ENCODE assay signal across 9 mouse cellular contexts in genomic region chr17:26999996-27000395, GRCm38 (mm10). TPM values are rescaled to one million over a fixed set of nuclear protein-coding genes. Genes with fewer than 3 reads are reported as not detected.
DNase-seq lines count a peak whose midpoint lies in the region; ATAC-seq and TF ChIP-seq lines count a peak whose summit lies in the region.
"Had no signal": no experiment of that assay in that cellular context is flagged by ENCODE, and none has a peak within 500 bp of the region (broad histone marks: within the 10 kb centered on the region; RNA-seq: fewer than 3 reads in every experiment).

No protein-coding gene starts in this region.

- no peak overlapping the region for H3K4me3 ChIP-seq in kidney, embryonic 14.5 days (ENCODE audit: low read length)
- no peak overlapping the region for H3K4me3 ChIP-seq in limb, embryonic 14.5 days (replicated peaks; ENCODE audit: low read length)
- no peak overlapping the region for H3K4me3 ChIP-seq in forebrain, embryonic 11.5 days (ENCODE audit: low read depth, low read length)
- H3K4me3 ChIP-seq: embryonic facial prominence, embryonic 13.5 days had no signal

- H3K27ac ChIP-seq in kidney, embryonic 14.5 days (ENCODE audit: low read depth, low read length), result no peak overlapping the region
- no peak overlapping the region; the same call in 1 of the 2 replicates for H3K27ac ChIP-seq in limb, embryonic 14.5 days (replicated peaks; ENCODE audit: low read depth, low read length)
- H3K27ac ChIP-seq in forebrain, embryonic 11.5 days (ENCODE audit: low read depth, low read length), result no peak overlapping the region
- H3K27ac ChIP-seq: embryonic facial prominence, embryonic 13.5 days had no signal

- H3K4me1 ChIP-seq in kidney, embryonic 14.5 days (ENCODE audit: control insufficient read depth, insufficient read depth, low read length), result no peaks in the 10 kb centered on the region
- no peaks in the 10 kb centered on the region for H3K4me1 ChIP-seq in limb, embryonic 14.5 days (ENCODE audit: control insufficient read depth, insufficient read depth, low read length)
- no peaks in the 10 kb centered on the region for H3K4me1 ChIP-seq in forebrain, embryonic 11.5 days (replicated peaks; ENCODE audit: control insufficient read depth, insufficient read depth, low read length)

- no peaks in the 10 kb centered on the region for H3K36me3 ChIP-seq in kidney, embryonic 14.5 days (ENCODE audit: control insufficient read depth, insufficient read depth, low read length)
- no peaks in the 10 kb centered on the region for H3K36me3 ChIP-seq in limb, embryonic 14.5 days (ENCODE audit: control insufficient read depth, insufficient read depth, low read length)
- H3K36me3 ChIP-seq in forebrain, embryonic 11.5 days (ENCODE audit: control insufficient read depth, insufficient read depth, low read length), result no peaks in the 10 kb centered on the region
- H3K36me3 ChIP-seq: embryonic facial prominence, embryonic 13.5 days had no signal

- H3K27me3 ChIP-seq in kidney, embryonic 14.5 days (ENCODE audit: control insufficient read depth, insufficient read depth, low read length), result no peaks in the 10 kb centered on the region
- no peaks in the 10 kb centered on the region; the same call in 1 of the 2 replicates for H3K27me3 ChIP-seq in limb, embryonic 14.5 days (ENCODE audit: control insufficient read depth, insufficient read depth, low read length)
- H3K27me3 ChIP-seq in forebrain, embryonic 11.5 days (ENCODE audit: control insufficient read depth, insufficient read depth, low read length), result no peaks in the 10 kb centered on the region
- H3K27me3 ChIP-seq: embryonic facial prominence, embryonic 13.5 days had no signal

- TF ChIP-seq POLR2A in limb, embryonic 14.5 days (IDR thresholded peaks at IDR 0.05; ENCODE audit: borderline replicate concordance, extremely low read depth, insufficient read depth, insufficient read length), result no peak

- no peaks in the 10 kb centered on the region for H3K9me3 ChIP-seq in kidney, embryonic 14.5 days (ENCODE audit: control insufficient read depth, low read length)
- 0 out of 2 replicates have a peak, but pooled peaks cover 4% of the 10 kb centered on the region for H3K9me3 ChIP-seq in limb, embryonic 14.5 days (ENCODE audit: control insufficient read depth, low read length)
- no peaks in the 10 kb centered on the region; the same call in 1 of the 2 replicates for H3K9me3 ChIP-seq in forebrain, embryonic 11.5 days (ENCODE audit: control insufficient read depth, low read length)
- H3K9me3 ChIP-seq: embryonic facial prominence, embryonic 13.5 days had no signal

- H3K4me2 ChIP-seq in kidney, embryonic 14.5 days (replicated peaks; ENCODE audit: low read depth, low read length), result no peak overlapping the region
- H3K4me2 ChIP-seq in limb, embryonic 14.5 days (replicated peaks; ENCODE audit: low read depth, low read length, severe bottlenecking), result peak overlapping the region; percentile 17; the same call in 1 of the 2 replicates
- H3K4me2 ChIP-seq in forebrain, embryonic 11.5 days (ENCODE audit: low read depth, low read length, severe bottlenecking), result no peak overlapping the region
- H3K4me2 ChIP-seq: embryonic facial prominence, embryonic 13.5 days had no signal

- peak; percentile 48 for DNase-seq in kidney, adult 11 months
- peak; percentile 12 for DNase-seq in limb, embryonic 14.5 days (ENCODE audit: low spot score)
- DNase-seq in retina, postnatal 1 day, result no peak
- no peak for DNase-seq in forebrain, embryonic 11.5 days (ENCODE audit: low spot score)
- DNase-seq in testis, postnatal 14 days (ENCODE audit: low spot score), result no peak

- no peak for ATAC-seq in kidney, embryonic 14.5 days (ENCODE audit: low FRiP score, low TSS enrichment)
- ATAC-seq in CD4-positive, CD25-positive, alpha-beta regulatory T cell, adult 4 months, result peak; percentile 88
- ATAC-seq in activated CD4-positive, CD25-positive, alpha-beta regulatory T cell, adult 4 months, result peak; percentile 69
- no peak for ATAC-seq in limb, embryonic 14.5 days (ENCODE audit: low FRiP score, low read depth)
- no peak for ATAC-seq in forebrain, embryonic 11.5 days (replicated peaks; ENCODE audit: low FRiP score)

- WGBS in kidney, embryonic 14.5 days, result 70% methylated on average over 12 of the region's 12 CpGs
- WGBS in limb, embryonic 14.5 days, result 67% methylated on average over 12 of the region's 12 CpGs
- 84% methylated on average over 12 of the region's 12 CpGs for WGBS in forebrain, embryonic 11.5 days

- H3K9ac ChIP-seq in kidney, embryonic 14.5 days (ENCODE audit: low read depth, low read length), result no peak overlapping the region
- no peak overlapping the region for H3K9ac ChIP-seq in limb, embryonic 14.5 days (ENCODE audit: low read depth, low read length, severe bottlenecking)
- H3K9ac ChIP-seq in forebrain, embryonic 11.5 days (ENCODE audit: low read length), result no peak overlapping the region

RNA-seq across cellular contexts. Expression of gene Zbtb9, which starts 27.0 kb away (rescaled TPM):
- polyA plus RNA-seq in kidney, embryonic 14.5 days (2014; fragmentation: Nextera tagmentation; extraction: Ambion mirVana), result 6.3 and 12.8 TPM in 2 replicates
- polyA plus RNA-seq in CD4-positive, CD25-positive, alpha-beta regulatory T cell, adult 4 months (2017; shearing (Covaris generic)), result 10 to 100 TPM; 11.5 to 15.6 TPM
- polyA plus RNA-seq in activated CD4-positive, CD25-positive, alpha-beta regulatory T cell, adult 4 months (2017; shearing (Covaris generic)), result 1 to 10 TPM; 8.6 to 9.8 TPM
- 12.6 and 14.8 TPM in 2 replicates for polyA plus RNA-seq in limb, embryonic 14.5 days (2012; rRNA removed)
- polyA plus RNA-seq in limb, embryonic 14.5 days (2014; fragmentation: Nextera tagmentation; extraction: Ambion mirVana), result 10.0 and 10.6 TPM in 2 replicates
- polyA plus RNA-seq in forebrain, embryonic 11.5 days (2014; fragmentation: Nextera tagmentation; extraction: Ambion mirVana), result 13.7 and 13.9 TPM in 2 replicates

RNA-seq across cellular contexts. Expression of gene Bak1, which starts 28.8 kb away (rescaled TPM):
- 11.1 and 16.0 TPM in 2 replicates for polyA plus RNA-seq in kidney, embryonic 14.5 days (2014; fragmentation: Nextera tagmentation; extraction: Ambion mirVana)
- polyA plus RNA-seq in CD4-positive, CD25-positive, alpha-beta regulatory T cell, adult 4 months (2017; shearing (Covaris generic)), result 1 to 10 TPM; 3.2 to 4.8 TPM
- 10 to 100 TPM in 1 of 2 experiments, 1 to 10 TPM in 1; 9.8 to 17.6 TPM for polyA plus RNA-seq in activated CD4-positive, CD25-positive, alpha-beta regulatory T cell, adult 4 months (2017; shearing (Covaris generic))
- 48.6 and 55.3 TPM in 2 replicates for polyA plus RNA-seq in limb, embryonic 14.5 days (2012; rRNA removed)
- polyA plus RNA-seq in limb, embryonic 14.5 days (2014; fragmentation: Nextera tagmentation; extraction: Ambion mirVana), result 7.9 and 11.1 TPM in 2 replicates
- polyA plus RNA-seq in forebrain, embryonic 11.5 days (2014; fragmentation: Nextera tagmentation; extraction: Ambion mirVana), result 6.6 and 7.6 TPM in 2 replicates

RNA-seq across cellular contexts. Expression of gene Itpr3, which starts 57.1 kb away (rescaled TPM):
- polyA plus RNA-seq in kidney, embryonic 14.5 days (2014; fragmentation: Nextera tagmentation; extraction: Ambion mirVana), result 5.3 and 9.9 TPM in 2 replicates
- 1 to 10 TPM; 8.2 to 8.6 TPM for polyA plus RNA-seq in CD4-positive, CD25-positive, alpha-beta regulatory T cell, adult 4 months (2017; shearing (Covaris generic))
- polyA plus RNA-seq in activated CD4-positive, CD25-positive, alpha-beta regulatory T cell, adult 4 months (2017; shearing (Covaris generic)), result 1 to 10 TPM; 5.8 to 6.4 TPM
- 12.4 and 13.9 TPM in 2 replicates for polyA plus RNA-seq in limb, embryonic 14.5 days (2012; rRNA removed)
- polyA plus RNA-seq in limb, embryonic 14.5 days (2014; fragmentation: Nextera tagmentation; extraction: Ambion mirVana), result 5.1 and 5.6 TPM in 2 replicates
- 1.7 and 2.2 TPM in 2 replicates for polyA plus RNA-seq in forebrain, embryonic 11.5 days (2014; fragmentation: Nextera tagmentation; extraction: Ambion mirVana)

RNA-seq across cellular contexts. Expression of gene Syngap1, which starts 58.9 kb away (rescaled TPM):
- 2.6 and 3.5 TPM in 2 replicates for polyA plus RNA-seq in kidney, embryonic 14.5 days (2014; fragmentation: Nextera tagmentation; extraction: Ambion mirVana)
- polyA plus RNA-seq in CD4-positive, CD25-positive, alpha-beta regulatory T cell, adult 4 months (2017; shearing (Covaris generic)), result not detected
- not detected for polyA plus RNA-seq in activated CD4-positive, CD25-positive, alpha-beta regulatory T cell, adult 4 months (2017; shearing (Covaris generic))
- 82.4 and 111 TPM in 2 replicates for polyA plus RNA-seq in limb, embryonic 14.5 days (2012; rRNA removed)
- 2.0 and 2.4 TPM in 2 replicates for polyA plus RNA-seq in limb, embryonic 14.5 days (2014; fragmentation: Nextera tagmentation; extraction: Ambion mirVana)
- 3.2 and 4.2 TPM in 2 replicates for polyA plus RNA-seq in forebrain, embryonic 11.5 days (2014; fragmentation: Nextera tagmentation; extraction: Ambion mirVana)

Comparison
In these comparisons a context has a peak if more than half of its experiments do, and no peak if none do; other contexts are left out.
1. DNase-seq: peak in kidney, adult 11 months (single experiment) and limb, embryonic 14.5 days (single experiment); none in retina, postnatal 1 day (single experiment), forebrain, embryonic 11.5 days (single experiment) and testis, postnatal 14 days (single experiment).
2. ATAC-seq: peak in CD4-positive, CD25-positive, alpha-beta regulatory T cell, adult 4 months (single experiment) and activated CD4-positive, CD25-positive, alpha-beta regulatory T cell, adult 4 months (single experiment); none in kidney, embryonic 14.5 days (single experiment), limb, embryonic 14.5 days (single experiment) and forebrain, embryonic 11.5 days (single experiment).